Mouse (Mus musculus) cerebellum, postnatal 14 days (tissue): Measurements from ENCODE around the gene Plpp1.
A peak's percentile ranks its signal among the peaks of the same experiment; 100 is the strongest.

Source experiments
- DNase-seq, 2 experiments: peaks; one replicate each; pipeline ENCODE4 v3.0.0; 2021; ENCODE audit warnings: mixed read lengths in 2 of 2

Plpp1 gene

GRCm38 (mm10) chr13:112773991-112774675, 26.5 kb upstream of the Plpp1 start:
- no peak for DNase-seq

- DNase-seq, result no peak
These were observed 24.7 kb upstream of the Plpp1 start for GRCm38 (mm10) chr13:112775856-112776255.

- no peak for DNase-seq
These were observed 22.2 kb upstream of the Plpp1 start for GRCm38 (mm10) chr13:112778407-112778806.

GRCm38 (mm10) chr13:112785305-112785704, 15.3 kb upstream of the Plpp1 start:
- DNase-seq, result no peak

- DNase-seq, result no peak
These were observed 14.4 kb upstream of the Plpp1 start for GRCm38 (mm10) chr13:112786142-112786541.

- no peak for DNase-seq
These were observed 13.6 kb upstream of the Plpp1 start for GRCm38 (mm10) chr13:112786942-112787533.

- DNase-seq, result no peak
These were observed 9.8 kb upstream of the Plpp1 start for GRCm38 (mm10) chr13:112790774-112791173.

- DNase-seq, result no peak
These were observed 8.7 kb upstream of the Plpp1 start for GRCm38 (mm10) chr13:112791906-112792305.

GRCm38 (mm10) chr13:112798243-112798952, 2.2 kb upstream of the Plpp1 start:
- DNase-seq, result no peak

GRCm38 (mm10) chr13:112798953-112799305, 1.7 kb upstream of the Plpp1 start:
- DNase-seq, result no peak

GRCm38 (mm10) chr13:112799721-112800241, 811 bp upstream of the Plpp1 start:
- DNase-seq, result peak in 1 of 2 experiments; percentile 8

GRCm38 (mm10) chr13:112801381-112802004, 901 bp downstream of the Plpp1 start:
- DNase-seq, result peak in 1 of 2 experiments; percentile 57

GRCm38 (mm10) chr13:112803106-112803505, 2.5 kb downstream of the Plpp1 start:
- DNase-seq, result no peak

GRCm38 (mm10) chr13:112803661-112804060, 3.1 kb downstream of the Plpp1 start:
- DNase-seq, result no peak

GRCm38 (mm10) chr13:112805529-112805928, 4.9 kb downstream of the Plpp1 start:
- no peak for DNase-seq

GRCm38 (mm10) chr13:112807936-112808667, 7.5 kb downstream of the Plpp1 start:
- DNase-seq, result no peak

GRCm38 (mm10) chr13:112809504-112810247, 9.1 kb downstream of the Plpp1 start:
- no peak for DNase-seq

- no peak for DNase-seq
These were observed 9.7 kb downstream of the Plpp1 start for GRCm38 (mm10) chr13:112810248-112810645.

- DNase-seq, result no peak
These were observed 10.2 kb downstream of the Plpp1 start for GRCm38 (mm10) chr13:112810751-112811150.

- no peak for DNase-seq
These were observed 11.3 kb downstream of the Plpp1 start for GRCm38 (mm10) chr13:112811708-112812403.

GRCm38 (mm10) chr13:112815996-112816395, 15.4 kb downstream of the Plpp1 start:
- DNase-seq, result no peak
